Mouse (Mus musculus) bone marrow, adult 2 months (tissue): Measurements from ENCODE around the gene Olfr819.
"Not testable (repeated sequence)": the region's sequence is repeated elsewhere in the genome, so short reads cannot be mapped to it uniquely, and the experiment has no call there.

Experiments
- CTCF ChIP-seq: fragments of 200-500 bp; IDR thresholded peaks from 2 replicates; pipeline ENCODE4 v1.5.1; 2011; ENCODE audit warnings: low read length, control low read depth; ENCODE audit not compliant: control insufficient read depth, insufficient read depth
- POLR2A ChIP-seq: fragments of 200-500 bp; IDR thresholded peaks from 2 replicates; pipeline ENCODE4 v1.6.1; 2011; ENCODE audit warnings: low read depth, mild to moderate bottlenecking, control low read depth, low read length, borderline replicate concordance; ENCODE audit not compliant: control insufficient read depth

- TF ChIP-seq CTCF, POLR2A: not testable (repeated sequence)
Observed at GRCm38 (mm10) chr10:129984962-129985361, 17.9 kb upstream of the Olfr819 start, which contains the start of gene Gm10310.
